Comparison of ENCODE assay signal across 11 mouse cellular contexts in the genomic region with DNA sequence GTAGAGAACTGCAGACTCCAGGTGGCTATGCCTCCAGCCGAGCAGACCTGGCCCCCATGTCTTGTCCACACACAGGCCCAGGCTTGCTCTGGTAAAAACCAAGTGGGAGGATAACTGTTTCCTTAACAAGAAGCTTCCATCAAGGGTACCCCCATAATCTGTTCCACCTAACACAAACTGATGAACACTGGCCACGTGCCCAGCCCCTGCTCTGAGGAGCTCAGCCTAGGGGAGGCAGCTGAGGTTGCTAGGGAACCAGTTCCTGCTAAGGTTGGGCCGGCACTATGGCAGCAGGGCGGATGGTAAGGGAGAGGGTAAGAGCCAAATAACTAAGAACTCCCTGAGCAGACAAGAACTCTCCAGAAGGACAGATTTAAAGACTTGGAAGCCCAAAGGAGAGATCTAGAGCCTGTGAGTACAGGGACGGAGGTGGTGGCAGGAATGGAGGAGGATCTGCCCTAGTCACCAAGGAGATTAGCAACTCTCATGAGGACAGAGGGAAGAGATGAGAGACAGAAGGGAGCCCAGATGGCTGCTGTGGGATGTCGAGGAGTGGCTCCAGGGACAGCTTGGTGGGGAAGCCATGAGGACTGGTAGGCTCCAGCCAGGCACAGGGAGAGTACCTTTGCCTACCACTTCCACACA. TPM values are rescaled to one million over a fixed set of nuclear protein-coding genes. Genes with fewer than 3 reads are reported as not detected.
DNase-seq lines count a peak whose midpoint lies in the region; ATAC-seq lines count a peak whose summit lies in the region.
"Had no signal": no experiment of that assay in that cellular context is flagged by ENCODE, and none has a peak within 500 bp of the region (broad histone marks: within the 10 kb centered on the region; RNA-seq: fewer than 3 reads in every experiment).

No protein-coding gene starts in this region.

- no peaks in the 10 kb centered on the region for H3K27me3 ChIP-seq in forebrain, embryonic 16.5 days (replicated peaks; ENCODE audit: control insufficient read depth, insufficient read depth, low read length)
- no peaks in the 10 kb centered on the region for H3K27me3 ChIP-seq in neural tube, embryonic 15.5 days (replicated peaks)
- no peaks in the 10 kb centered on the region for H3K27me3 ChIP-seq in intestine, embryonic 16.5 days (replicated peaks; ENCODE audit: control insufficient read depth, insufficient read depth, low read length)
- H3K27me3 ChIP-seq: heart, embryonic 15.5 days had no signal

- H3K27ac ChIP-seq in forebrain, embryonic 16.5 days (ENCODE audit: low read length), result peak overlapping the region; percentile 32; the same call in 1 of the 2 replicates
- no peak overlapping the region for H3K27ac ChIP-seq in neural tube, embryonic 15.5 days (replicated peaks)
- no peak overlapping the region for H3K27ac ChIP-seq in intestine, embryonic 16.5 days (ENCODE audit: low read length)
- H3K27ac ChIP-seq: heart, embryonic 15.5 days had no signal

- 33% methylated on average over 6 of the region's 6 CpGs for WGBS in forebrain, embryonic 16.5 days
- WGBS in neural tube, embryonic 15.5 days, result 44% methylated on average over 6 of the region's 6 CpGs
- 51% methylated on average over 6 of the region's 6 CpGs for WGBS in intestine, embryonic 16.5 days

- peaks cover 31% of the 10 kb centered on the region for H3K4me1 ChIP-seq in forebrain, embryonic 16.5 days (replicated peaks; ENCODE audit: control insufficient read depth, insufficient read depth, low read length)
- H3K4me1 ChIP-seq in neural tube, embryonic 15.5 days, result peaks cover 49% of the 10 kb centered on the region
- no peaks in the 10 kb centered on the region for H3K4me1 ChIP-seq in intestine, embryonic 16.5 days (ENCODE audit: control insufficient read depth, insufficient read depth, low read length)

- H3K9me3 ChIP-seq in forebrain, embryonic 16.5 days (ENCODE audit: control insufficient read depth, low read length), result no peaks in the 10 kb centered on the region
- H3K9me3 ChIP-seq in neural tube, embryonic 15.5 days (replicated peaks), result no peaks in the 10 kb centered on the region
- H3K9me3 ChIP-seq in intestine, embryonic 16.5 days (ENCODE audit: control insufficient read depth, low read length), result no peaks in the 10 kb centered on the region
- H3K9me3 ChIP-seq: heart, embryonic 15.5 days had no signal

- no peak overlapping the region for H3K4me3 ChIP-seq in forebrain, embryonic 16.5 days (replicated peaks; ENCODE audit: low read length)
- H3K4me3 ChIP-seq in neural tube, embryonic 15.5 days (replicated peaks), result no peak overlapping the region
- H3K4me3 ChIP-seq in intestine, embryonic 16.5 days (ENCODE audit: low read length), result no peak overlapping the region
- H3K4me3 ChIP-seq: heart, embryonic 15.5 days had no signal

- no peak overlapping the region for H3K9ac ChIP-seq in forebrain, embryonic 16.5 days (replicated peaks; ENCODE audit: low read depth, low read length)
- no peak overlapping the region for H3K9ac ChIP-seq in neural tube, embryonic 15.5 days (replicated peaks)
- no peak overlapping the region for H3K9ac ChIP-seq in intestine, embryonic 16.5 days (ENCODE audit: low read depth, low read length)
- H3K9ac ChIP-seq: heart, embryonic 15.5 days; lung, embryonic 14.5 days had no signal

- no peak overlapping the region for H3K4me2 ChIP-seq in forebrain, embryonic 16.5 days (ENCODE audit: low read length)
- no peak overlapping the region for H3K4me2 ChIP-seq in neural tube, embryonic 15.5 days
- H3K4me2 ChIP-seq in intestine, embryonic 16.5 days (ENCODE audit: low read depth, low read length), result no peak overlapping the region
- H3K4me2 ChIP-seq: heart, embryonic 15.5 days; lung, embryonic 14.5 days had no signal

- 0 out of 2 replicates have a peak, but pooled peaks cover 2% of the 10 kb centered on the region for H3K36me3 ChIP-seq in forebrain, embryonic 16.5 days (ENCODE audit: control insufficient read depth, insufficient read depth)
- H3K36me3 ChIP-seq in neural tube, embryonic 15.5 days, result no peaks in the 10 kb centered on the region
- H3K36me3 ChIP-seq in intestine, embryonic 16.5 days (ENCODE audit: control insufficient read depth, insufficient read depth, low read length), result no peaks in the 10 kb centered on the region
- H3K36me3 ChIP-seq: heart, embryonic 15.5 days had no signal

- DNase-seq in cerebellum, adult 11-12 months, result peak; percentile 68
- no peak for DNase-seq in cerebellum, adult 11 months
- DNase-seq in layer of hippocampus, postnatal 25 days (ENCODE audit: extremely low spot score in 1 of 2, low spot score in 1 of 2), result peak; percentile 58 to 66
- no peak for DNase-seq in gastrocnemius, postnatal 25 days
- no peak for DNase-seq in lung, postnatal 10 days
- DNase-seq: kidney, postnatal 25 days; lung, embryonic 14.5 days had no signal

- peak; percentile 62 for ATAC-seq in forebrain, embryonic 16.5 days
- peak; percentile 19; the same call in 1 of the 2 replicates for ATAC-seq in neural tube, embryonic 15.5 days (ENCODE audit: low FRiP score)
- no peak for ATAC-seq in intestine, embryonic 16.5 days

RNA-seq across cellular contexts. Expression of a gene that starts 35.9 kb away (rescaled TPM):
- polyA plus RNA-seq in forebrain, embryonic 16.5 days (2015; fragmentation: Nextera tagmentation; extraction: Ambion mirVana), result 48.6 and 53.8 TPM in 2 replicates
- 100 to 1,000 TPM; 208 to 219 TPM for total RNA-seq in layer of hippocampus, postnatal 25 days (2021)
- 40.5 and 45.9 TPM in 2 replicates for polyA plus RNA-seq in neural tube, embryonic 15.5 days (2015; fragmentation: Nextera tagmentation; extraction: Ambion mirVana)
- 3.3 and 3.4 TPM in 2 replicates for polyA plus RNA-seq in intestine, embryonic 16.5 days (2015; fragmentation: Nextera tagmentation; extraction: Ambion mirVana)
- 1 to 10 TPM; 1.1 to 1.3 TPM for total RNA-seq in gastrocnemius, postnatal 25 days (2021)

Comparison
In these comparisons a context has a peak if more than half of its experiments do, and no peak if none do; other contexts are left out.
1. DNase-seq: peak in cerebellum, adult 11-12 months (single experiment) and layer of hippocampus, postnatal 25 days (2 of 2); none in cerebellum, adult 11 months (single experiment), gastrocnemius, postnatal 25 days (single experiment) and lung, postnatal 10 days (single experiment).